Mouse (Mus musculus): ENCODE data around the gene Bbs4. TPM values are rescaled to one million over a fixed set of nuclear protein-coding genes. Genes with fewer than 3 reads are reported as not detected.
"Not testable (repeated sequence)": the region's sequence is repeated elsewhere in the genome, so short reads cannot be mapped to it uniquely, and the experiment has no call there.

Gene Bbs4
- polyA plus RNA-seq, 1 experiment from 2014 or later, result 2.4 TPM

GRCm38 (mm10) chr9:59358041-59358440 is 4.7 kb upstream of the Bbs4 start:
- H3K36me3 ChIP-seq (replicated peaks; ENCODE audit: insufficient read depth, low read length); H3K4me1 ChIP-seq (ENCODE audit: insufficient read depth); H3K4me2 ChIP-seq (ENCODE audit: low read depth, low read length); H3K27me3 ChIP-seq (ENCODE audit: insufficient read depth, low read length); ATAC-seq; H3K9ac ChIP-seq (replicated peaks); H3K9me3 ChIP-seq (ENCODE audit: low read length); H3K27ac ChIP-seq (ENCODE audit: low read depth); H3K4me3 ChIP-seq (ENCODE audit: low read depth, low read length); DNase-seq: not testable (repeated sequence)
- 78% methylated on average over 1 of the region's 1 CpGs for WGBS (ENCODE audit: insufficient replicate concordance)
- TF ChIP-seq CTCF (IDR thresholded peaks at IDR 0.05; ENCODE audit: low read depth), result peak; percentile 38

GRCm38 (mm10) chr9:59352586-59353252 is 589 bp downstream of the Bbs4 start:
- Histone ChIP-seq H3K27me3 (ENCODE audit: insufficient read depth, low read length) (no peaks in the 10 kb centered on the region), H3K36me3 (replicated peaks; ENCODE audit: insufficient read depth, low read length) (no peaks in the 10 kb centered on the region), H3K4me2 (ENCODE audit: low read depth, low read length) (peak overlapping the region; percentile 75), H3K9ac (replicated peaks) (peak overlapping the region; percentile 67), H3K4me1 (ENCODE audit: insufficient read depth) (peaks cover 9% of the 10 kb centered on the region), H3K27ac (ENCODE audit: low read depth) (peak overlapping the region; percentile 79), H3K9me3 (ENCODE audit: low read length) (no peaks in the 10 kb centered on the region), H3K4me3 (ENCODE audit: low read depth, low read length) (peak overlapping the region; percentile 70)
- ATAC-seq (peak; percentile 51), DNase-seq (no peak)
- WGBS (ENCODE audit: insufficient replicate concordance), result 17% methylated on average over 15 of the region's 15 CpGs
- TF ChIP-seq CTCF (IDR thresholded peaks at IDR 0.05; ENCODE audit: low read depth) (no peak), EP300 (IDR thresholded peaks at IDR 0.05; ENCODE audit: low read depth) (no peak)

DNA sequence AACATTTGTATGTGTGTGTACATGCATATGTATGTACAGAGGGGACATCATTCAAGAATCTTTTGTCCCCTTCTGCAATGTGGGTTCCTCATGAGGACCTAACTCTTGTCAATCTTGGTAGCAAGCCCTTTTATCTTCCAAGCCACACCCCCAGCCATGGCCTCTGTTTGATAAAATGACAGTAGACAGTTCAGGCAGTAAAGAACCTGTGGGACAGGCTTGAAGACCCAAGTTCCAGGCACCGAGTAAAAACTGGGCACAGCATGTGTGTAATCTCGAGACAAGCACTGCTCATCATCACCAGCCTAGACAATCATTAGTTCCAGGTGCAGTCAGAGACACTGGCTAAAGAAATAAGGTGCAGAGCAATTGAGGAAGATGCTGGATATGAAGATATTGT is 7.1 kb downstream of the Bbs4 start:
- WGBS (ENCODE audit: insufficient replicate concordance), result 35% methylated on average over 2 of the region's 2 CpGs

DNA sequence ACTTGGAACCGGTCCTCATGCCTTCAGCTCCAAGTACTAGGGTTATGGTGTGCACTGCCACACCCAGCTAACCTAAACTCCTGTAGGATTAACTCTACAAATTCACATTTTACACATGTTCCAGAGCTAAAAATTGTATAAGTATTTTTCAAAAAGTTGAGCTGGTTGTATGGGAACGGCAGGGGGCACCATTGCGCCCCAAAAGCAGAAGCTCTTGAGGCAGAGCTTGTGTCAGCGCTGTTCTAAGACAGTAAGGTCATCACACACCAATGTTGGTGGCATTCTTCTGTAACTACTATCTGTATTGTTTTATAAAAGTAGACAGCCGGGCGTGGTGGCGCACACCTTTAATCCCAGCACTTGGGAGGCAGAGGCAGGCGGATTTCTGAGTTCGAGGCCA is 13.3 kb downstream of the Bbs4 start:
- Histone ChIP-seq H3K4me1 (ENCODE audit: insufficient read depth) (no peaks in the 10 kb centered on the region), H3K9ac (replicated peaks) (no peak overlapping the region), H3K9me3 (ENCODE audit: low read length) (no peaks in the 10 kb centered on the region), H3K4me2 (ENCODE audit: low read depth, low read length) (no peak overlapping the region), H3K27ac (ENCODE audit: low read depth) (no peak overlapping the region), H3K36me3 (replicated peaks; ENCODE audit: insufficient read depth, low read length) (no peaks in the 10 kb centered on the region; the same call in 1 of the 2 replicates), H3K27me3 (ENCODE audit: insufficient read depth, low read length) (no peaks in the 10 kb centered on the region), H3K4me3 (ENCODE audit: low read depth, low read length) (no peak overlapping the region)
- DNase-seq (peak; percentile 56), ATAC-seq (no peak)
- TF ChIP-seq CTCF (IDR thresholded peaks at IDR 0.05; ENCODE audit: low read depth), result peak; percentile 70
- no peak for TF ChIP-seq EP300 (IDR thresholded peaks at IDR 0.05; ENCODE audit: low read depth)
- WGBS (ENCODE audit: insufficient replicate concordance), result 70% methylated on average over 8 of the region's 9 CpGs

More for the DNA sequence above, 7.1 kb downstream of the Bbs4 start:
- no peaks in the 10 kb centered on the region for H3K27me3 ChIP-seq (ENCODE audit: insufficient read depth, low read length)
- no peak for TF ChIP-seq EP300 (IDR thresholded peaks at IDR 0.05; ENCODE audit: low read depth)
- TF ChIP-seq CTCF (IDR thresholded peaks at IDR 0.05; ENCODE audit: low read depth), result no peak
- DNase-seq (no peak), ATAC-seq (no peak)
- no peak overlapping the region for H3K27ac ChIP-seq (ENCODE audit: low read depth)
- no peak overlapping the region for H3K4me3 ChIP-seq (ENCODE audit: low read depth, low read length)
- H3K36me3 ChIP-seq (replicated peaks; ENCODE audit: insufficient read depth, low read length), result no peaks in the 10 kb centered on the region; the same call in 1 of the 2 replicates
- H3K9ac ChIP-seq (replicated peaks), result no peak overlapping the region
- no peaks in the 10 kb centered on the region for H3K4me1 ChIP-seq (ENCODE audit: insufficient read depth)
- H3K9me3 ChIP-seq (ENCODE audit: low read length), result no peaks in the 10 kb centered on the region
- H3K4me2 ChIP-seq (ENCODE audit: low read depth, low read length), result no peak overlapping the region

DNA sequence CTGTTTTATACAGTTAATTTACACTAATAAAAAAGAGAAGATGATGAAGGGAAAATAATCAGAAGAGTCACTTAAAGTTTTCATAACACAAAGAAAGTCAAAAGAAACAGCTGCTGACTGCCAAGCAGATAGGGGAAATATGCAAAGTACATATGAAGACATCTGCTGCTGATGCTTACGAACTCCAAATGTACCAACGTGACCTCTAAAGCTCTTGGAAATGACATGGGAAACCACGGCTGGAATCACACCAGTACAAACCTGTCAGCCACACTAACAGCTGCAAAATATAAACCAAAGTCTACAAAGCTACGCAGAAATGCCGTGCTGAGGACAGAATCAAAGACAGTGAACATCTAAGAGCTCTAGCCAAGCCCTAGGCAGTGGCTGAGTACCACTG is 14.2 kb downstream of the Bbs4 start:
- ATAC-seq (no peak), DNase-seq (no peak)
- H3K9me3 ChIP-seq (ENCODE audit: low read length), result no peaks in the 10 kb centered on the region
- H3K27me3 ChIP-seq (ENCODE audit: insufficient read depth, low read length), result no peaks in the 10 kb centered on the region
- no peaks in the 10 kb centered on the region for H3K4me1 ChIP-seq (ENCODE audit: insufficient read depth)
- no peak overlapping the region for H3K4me2 ChIP-seq (ENCODE audit: low read depth, low read length)
- no peak overlapping the region for H3K9ac ChIP-seq (replicated peaks)
- no peak overlapping the region for H3K27ac ChIP-seq (ENCODE audit: low read depth)
- no peaks in the 10 kb centered on the region; the same call in 1 of the 2 replicates for H3K36me3 ChIP-seq (replicated peaks; ENCODE audit: insufficient read depth, low read length)
- WGBS (ENCODE audit: insufficient replicate concordance), result 83% methylated on average over 5 of the region's 5 CpGs
- H3K4me3 ChIP-seq (ENCODE audit: low read depth, low read length), result no peak overlapping the region
- TF ChIP-seq EP300 (IDR thresholded peaks at IDR 0.05; ENCODE audit: low read depth) (no peak), CTCF (IDR thresholded peaks at IDR 0.05; ENCODE audit: low read depth) (no peak)

- no peaks in the 10 kb centered on the region for H3K27me3 ChIP-seq (ENCODE audit: insufficient read depth, low read length)
- no peak overlapping the region for H3K4me3 ChIP-seq (ENCODE audit: low read depth, low read length)
- no peak overlapping the region for H3K9ac ChIP-seq (replicated peaks)
- DNase-seq (no peak), ATAC-seq (no peak)
- H3K36me3 ChIP-seq (replicated peaks; ENCODE audit: insufficient read depth, low read length), result no peaks in the 10 kb centered on the region; the same call in none of the 2 replicates
- H3K4me1 ChIP-seq (ENCODE audit: insufficient read depth), result no peaks in the 10 kb centered on the region
- 80% methylated on average over 5 of the region's 5 CpGs for WGBS (ENCODE audit: insufficient replicate concordance)
- TF ChIP-seq CTCF (IDR thresholded peaks at IDR 0.05; ENCODE audit: low read depth), result no peak
- TF ChIP-seq EP300 (IDR thresholded peaks at IDR 0.05; ENCODE audit: low read depth), result no peak
- no peaks in the 10 kb centered on the region for H3K9me3 ChIP-seq (ENCODE audit: low read length)
- no peak overlapping the region for H3K4me2 ChIP-seq (ENCODE audit: low read depth, low read length)
- no peak overlapping the region for H3K27ac ChIP-seq (ENCODE audit: low read depth)
These were observed 14.9 kb downstream of the Bbs4 start for GRCm38 (mm10) chr9:59338411-59338810.

Measured in liver, postnatal 0 days (tissue).